Mouse (Mus musculus) intestine, embryonic 14.5 days (tissue): ENCODE results near the gene Pelo. TPM values are rescaled to one million over a fixed set of nuclear protein-coding genes. Genes with fewer than 3 reads are reported as not detected.

Experiments used
- ATAC-seq: fragments of 200-750 bp; cut with Nextera tagmentation; replicated peaks from 2 replicates; pipeline ENCODE4 v1.8.0; 2017; ENCODE audit warnings: low read depth, moderate number of reproducible peaks, moderate TSS enrichment, moderate library complexity; ENCODE audit not compliant: low FRiP score, low TSS enrichment
- DNase-seq: peaks from one replicate; pipeline ENCODE4 v3.0.0-alpha.2; 2018; ENCODE audit warnings: low spot score
- H3K27ac ChIP-seq: fragments of 300-500 bp; sonication (generic); 2 replicates; pipeline ENCODE4 v1.5.1; 2014; ENCODE audit warnings: low read depth, mild to moderate bottlenecking, control low read depth
- H3K27me3 ChIP-seq: fragments of 300-500 bp; sonication (generic); replicated peaks from 2 replicates; pipeline ENCODE4 v1.6.1; 2014; ENCODE audit warnings: low read length, control low read depth; ENCODE audit not compliant: control insufficient read depth, insufficient read depth
- H3K36me3 ChIP-seq: fragments of 300-500 bp; sonication (generic); 2 replicates; pipeline ENCODE4 v1.6.1; 2014; ENCODE audit warnings: low read length, control low read depth; ENCODE audit not compliant: control insufficient read depth, insufficient read depth
- H3K4me1 ChIP-seq: fragments of 300-500 bp; sonication (generic); replicated peaks from 2 replicates; pipeline ENCODE4 v1.6.1; 2014; ENCODE audit warnings: low read length, control low read depth, mixed read lengths; ENCODE audit not compliant: control insufficient read depth, insufficient read depth
- H3K4me2 ChIP-seq: fragments of 300-500 bp; sonication (generic); 2 replicates; pipeline ENCODE4 v1.6.1; 2014; ENCODE audit warnings: low read length
- H3K4me3 ChIP-seq: fragments of 300-500 bp; sonication (generic); 2 replicates; pipeline ENCODE4 v1.5.1; 2014; ENCODE audit warnings: low read depth, low read length, control low read depth, mixed read lengths
- H3K9ac ChIP-seq: fragments of 300-500 bp; sonication (generic); 2 replicates; pipeline ENCODE4 v1.6.1; 2014; ENCODE audit warnings: mild to moderate bottlenecking, low read length
- H3K9me3 ChIP-seq: fragments of 300-500 bp; sonication (generic); 2 replicates; pipeline ENCODE4 v1.6.1; 2016; ENCODE audit warnings: low read length, control low read depth; ENCODE audit not compliant: control insufficient read depth
- WGBS: fragments of 180-500 bp; shearing (Covaris S2); extraction: QIAGEN DNeasy Blood & Tissue Kit; methylation state at CpG from one replicate; pipeline ENCODE4 v1.1.7; 2014; 5-methylcytosine and 5-hydroxymethylcytosine counted together
- polyA plus RNA-seq: library from polyadenylated mRNA; unstranded; fragments of >200 nt; fragmentation: Nextera tagmentation; extraction: Ambion mirVana; gene quantifications from 2 replicates; pipeline ENCODE4 v1.2.1, GENCODE M21; 2014

The Pelo gene
- polyA plus RNA-seq, 1 experiment from 2014 or later = 6.3 TPM

DNA sequence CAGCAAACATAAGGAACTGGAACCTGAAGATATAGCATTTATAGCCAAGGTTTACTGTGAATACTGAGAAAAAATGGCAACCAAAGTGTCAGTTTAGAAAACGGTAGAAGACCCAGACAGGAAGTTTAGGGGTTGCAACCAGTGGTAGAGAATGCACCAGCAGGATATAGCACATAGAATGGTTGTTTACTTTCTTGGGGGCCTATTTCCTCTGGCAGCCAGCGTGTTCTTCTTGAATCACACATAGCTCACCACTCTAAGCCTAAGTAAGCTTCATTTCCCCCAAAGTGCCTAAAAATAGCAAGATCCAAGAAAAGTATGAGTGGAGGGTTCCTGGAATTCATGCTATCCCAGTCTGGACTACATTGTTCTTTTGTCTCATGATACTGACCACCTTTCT, 47.3 kb downstream of the Pelo start:
- H3K4me1 ChIP-seq = no peaks in the 10 kb centered on the region; the same call in 1 of the 2 replicates
- WGBS = 43% methylated on average over 2 of the region's 2 CpGs
- ATAC-seq = no peak
- H3K9me3 ChIP-seq = no peaks in the 10 kb centered on the region
- H3K27ac ChIP-seq = no peak overlapping the region
- DNase-seq = no peak
- H3K36me3 ChIP-seq = no peaks in the 10 kb centered on the region
- no peak overlapping the region for H3K9ac ChIP-seq
- no peaks in the 10 kb centered on the region for H3K27me3 ChIP-seq
- H3K4me2 ChIP-seq = no peak overlapping the region
- H3K4me3 ChIP-seq = no peak overlapping the region

Other genes with a start within 250 kb of the Pelo start
- gene Itga2, start 158.1 kb downstream of the Pelo start, polyA plus RNA-seq = 5.8 and 9.0 TPM in 2 replicates
- gene Gm49395, start 11.7 kb upstream of the Pelo start, polyA plus RNA-seq = 6.7 and 7.1 TPM in 2 replicates
- 23.3 and 24.6 TPM in 2 replicates for gene Itga1, start 11.8 kb upstream of the Pelo start, polyA plus RNA-seq